Mouse (Mus musculus): Measurements from ENCODE around the gene Ccdc142.

Ccdc142 gene

GRCm38 (mm10) chr6:83137576-83137950 is 36.2 kb downstream of the Ccdc142 start:
- peak in 1 of 2 experiments; percentile 72 for DNase-seq (ENCODE audit: low spot score in 2 of 2)

GRCm38 (mm10) chr6:83138056-83138455 is 36.7 kb downstream of the Ccdc142 start:
- no peak for DNase-seq (ENCODE audit: low spot score in 2 of 2)

- no peak for DNase-seq (ENCODE audit: low spot score in 2 of 2)
Measured at GRCm38 (mm10) chr6:83140044-83140443, 38.6 kb downstream of the Ccdc142 start.

- no peak for DNase-seq (ENCODE audit: low spot score in 2 of 2)
Measured at GRCm38 (mm10) chr6:83141636-83142035, 40.2 kb downstream of the Ccdc142 start.

- no peak for DNase-seq (ENCODE audit: low spot score in 2 of 2)
Measured at GRCm38 (mm10) chr6:83142211-83142731, 40.9 kb downstream of the Ccdc142 start.

- DNase-seq (ENCODE audit: low spot score in 2 of 2) = no peak
Measured at GRCm38 (mm10) chr6:83142886-83143285, 41.5 kb downstream of the Ccdc142 start.

- no peak for DNase-seq (ENCODE audit: low spot score in 2 of 2)
Measured at GRCm38 (mm10) chr6:83145209-83145608, 43.8 kb downstream of the Ccdc142 start.

GRCm38 (mm10) chr6:83145805-83146204 is 44.4 kb downstream of the Ccdc142 start:
- DNase-seq (ENCODE audit: low spot score in 2 of 2) = no peak

- no peak for DNase-seq (ENCODE audit: low spot score in 2 of 2)
Measured at GRCm38 (mm10) chr6:83147280-83147679, 45.9 kb downstream of the Ccdc142 start.

- DNase-seq (ENCODE audit: low spot score in 2 of 2) = no peak
Measured at GRCm38 (mm10) chr6:83151721-83152120, 50.3 kb downstream of the Ccdc142 start.

GRCm38 (mm10) chr6:83153038-83153437 is 51.6 kb downstream of the Ccdc142 start:
- no peak for DNase-seq (ENCODE audit: low spot score in 2 of 2)

GRCm38 (mm10) chr6:83153485-83153884 is 52.1 kb downstream of the Ccdc142 start:
- no peak for DNase-seq (ENCODE audit: low spot score in 2 of 2)

GRCm38 (mm10) chr6:83155552-83156238 is 54.3 kb downstream of the Ccdc142 start:
- DNase-seq (ENCODE audit: low spot score in 2 of 2) = no peak

- peak; percentile 33 to 67 for DNase-seq (ENCODE audit: low spot score in 2 of 2)
Measured at GRCm38 (mm10) chr6:83156259-83156684, 54.9 kb downstream of the Ccdc142 start, which contains the start of the genes Wdr54 and 1700003E16Rik. Gene Wdr54 (minus strand): TSS chr6:83156397. Gene 1700003E16Rik (plus strand): TSS chr6:83156404.

Measured in spleen, postnatal 4 days (tissue).